Mouse (Mus musculus) embryonic facial prominence, embryonic 15.5 days (tissue): ENCODE data around the gene Mtcl1. TPM values are rescaled to one million over a fixed set of nuclear protein-coding genes. Genes with fewer than 3 reads are reported as not detected.

ENCODE experiments used
- ATAC-seq: fragments of 200-750 bp; cut with Nextera tagmentation; 2 replicates; pipeline ENCODE4 v1.8.0; 2017; ENCODE audit warnings: low read depth, moderate TSS enrichment; ENCODE audit not compliant: insufficient number of reproducible peaks, low FRiP score, low TSS enrichment
- H3K27ac ChIP-seq: fragments of 300-500 bp; sonication (generic); replicated peaks from 2 replicates; pipeline ENCODE4 v1.5.1; 2015; ENCODE audit warnings: mild to moderate bottlenecking, inconsistent platforms
- H3K27me3 ChIP-seq: fragments of 300-500 bp; sonication (generic); 2 replicates; pipeline ENCODE4 v1.6.1; 2015; ENCODE audit warnings: inconsistent platforms
- H3K36me3 ChIP-seq: fragments of 300-500 bp; sonication (generic); 2 replicates; pipeline ENCODE4 v1.6.1; 2015; ENCODE audit warnings: mild to moderate bottlenecking, inconsistent platforms
- H3K4me1 ChIP-seq: fragments of 300-500 bp; sonication (generic); 2 replicates; pipeline ENCODE4 v1.6.1; 2015; ENCODE audit warnings: inconsistent platforms
- H3K4me2 ChIP-seq: fragments of 300-500 bp; sonication (generic); replicated peaks from 2 replicates; pipeline ENCODE4 v1.6.1; 2015; ENCODE audit warnings: mild to moderate bottlenecking, inconsistent platforms
- H3K4me3 ChIP-seq: fragments of 300-500 bp; sonication (generic); replicated peaks from 2 replicates; pipeline ENCODE4 v1.5.1; 2015; ENCODE audit warnings: mild to moderate bottlenecking, inconsistent platforms
- H3K9ac ChIP-seq: fragments of 300-500 bp; sonication (generic); 2 replicates; pipeline ENCODE4 v1.6.1; 2015; ENCODE audit warnings: inconsistent platforms
- H3K9me3 ChIP-seq: fragments of 300-500 bp; sonication (generic); replicated peaks from 2 replicates; pipeline ENCODE4 v1.6.1; 2016; ENCODE audit warnings: inconsistent platforms
- WGBS: fragments of 180-500 bp; shearing (Covaris S2); methylation state at CpG from one replicate; pipeline ENCODE4 v1.1.7; 2015; 5-methylcytosine and 5-hydroxymethylcytosine counted together
- polyA plus RNA-seq: library from polyadenylated mRNA; unstranded; fragments of >200 nt; fragmentation: Nextera tagmentation; extraction: Ambion mirVana; gene quantifications from 2 replicates; pipeline ENCODE4 v1.2.1, GENCODE M21; 2015

Gene Mtcl1
- polyA plus RNA-seq: 5.3 and 5.8 TPM in 2 replicates

GRCm38 (mm10) chr17:66449460-66450341 lies at the start of gene Mtcl1:
Gene Mtcl1 (minus strand): TSS chr17:66449750.
- under 1% methylated on average over 74 of the region's 76 CpGs for WGBS
- Histone ChIP-seq H3K9ac (peak within 1 kb of the TSS; percentile 63), H3K4me1 (peaks cover 28% of the 10 kb centered on the region), H3K27ac (peak within 1 kb of the TSS; percentile 69), H3K27me3 (peaks cover 39% of the 10 kb centered on the region), H3K4me2 (peak within 1 kb of the TSS; percentile 98), H3K9me3 (no peaks in the 10 kb centered on the region), H3K4me3 (peak within 1 kb of the TSS; percentile 76), H3K36me3 (no peaks in the 10 kb centered on the region)
- ATAC-seq: peak; percentile 83

GRCm38 (mm10) chr17:66498598-66498997 lies 49.0 kb upstream of the Mtcl1 start:
- Histone ChIP-seq H3K27ac (no peak overlapping the region), H3K4me1 (no peaks in the 10 kb centered on the region), H3K27me3 (no peaks in the 10 kb centered on the region), H3K36me3 (peaks cover 71% of the 10 kb centered on the region), H3K9ac (no peak overlapping the region), H3K4me3 (no peak overlapping the region), H3K9me3 (no peaks in the 10 kb centered on the region), H3K4me2 (no peak overlapping the region)
- 87% methylated on average over 14 of the region's 14 CpGs for WGBS
- ATAC-seq: no peak

GRCm38 (mm10) chr17:66496589-66496988 lies 47.0 kb upstream of the Mtcl1 start:
- no peak for ATAC-seq
- WGBS: 94% methylated on average over 9 of the region's 9 CpGs

GRCm38 (mm10) chr17:66490022-66490601 lies 40.6 kb upstream of the Mtcl1 start:
- ATAC-seq: no peak
- H3K4me1 ChIP-seq: 0 out of 2 replicates have a peak, but pooled peaks cover 4% of the 10 kb centered on the region
- H3K27ac ChIP-seq: no peak overlapping the region
- H3K9ac ChIP-seq: no peak overlapping the region
- H3K4me2 ChIP-seq: no peak overlapping the region
- H3K9me3 ChIP-seq: no peaks in the 10 kb centered on the region
- H3K27me3 ChIP-seq: no peaks in the 10 kb centered on the region
- H3K36me3 ChIP-seq: peaks cover 20% of the 10 kb centered on the region
- 44% methylated on average over 10 of the region's 10 CpGs for WGBS
- H3K4me3 ChIP-seq: no peak overlapping the region

More at GRCm38 (mm10) chr17:66496589-66496988, 47.0 kb upstream of the Mtcl1 start:
- Histone ChIP-seq H3K27ac (no peak overlapping the region), H3K9me3 (no peaks in the 10 kb centered on the region), H3K27me3 (no peaks in the 10 kb centered on the region), H3K36me3 (peaks cover 74% of the 10 kb centered on the region), H3K9ac (no peak overlapping the region), H3K4me2 (no peak overlapping the region), H3K4me3 (no peak overlapping the region), H3K4me1 (no peaks in the 10 kb centered on the region)

GRCm38 (mm10) chr17:66486576-66486975 lies 37.0 kb upstream of the Mtcl1 start:
- H3K4me1 ChIP-seq: 0 out of 2 replicates have a peak, but pooled peaks cover 4% of the 10 kb centered on the region
- H3K9ac ChIP-seq: no peak overlapping the region
- H3K4me3 ChIP-seq: no peak overlapping the region
- no peaks in the 10 kb centered on the region for H3K36me3 ChIP-seq
- no peak overlapping the region for H3K4me2 ChIP-seq
- ATAC-seq: no peak
- whole genome bisulfite sequencing: 93% methylated on average over 6 of the region's 6 CpGs
- no peaks in the 10 kb centered on the region for H3K9me3 ChIP-seq
- H3K27ac ChIP-seq: no peak overlapping the region
- no peaks in the 10 kb centered on the region for H3K27me3 ChIP-seq

GRCm38 (mm10) chr17:66485742-66486141 lies 36.2 kb upstream of the Mtcl1 start:
- H3K4me1 ChIP-seq: peaks cover 5% of the 10 kb centered on the region; the same call in 1 of the 2 replicates
- no peak overlapping the region for H3K9ac ChIP-seq
- no peaks in the 10 kb centered on the region for H3K9me3 ChIP-seq
- H3K27me3 ChIP-seq: no peaks in the 10 kb centered on the region
- no peaks in the 10 kb centered on the region for H3K36me3 ChIP-seq
- WGBS: 7% methylated on average over 11 of the region's 11 CpGs
- peak overlapping the region; percentile 28; the same call in 1 of the 2 replicates for H3K4me2 ChIP-seq
- H3K4me3 ChIP-seq: no peak overlapping the region
- no peak overlapping the region for H3K27ac ChIP-seq
- ATAC-seq: no peak

- Histone ChIP-seq H3K9ac (no peak overlapping the region), H3K4me2 (no peak overlapping the region), H3K4me1 (peaks cover 13% of the 10 kb centered on the region; the same call in 1 of the 2 replicates), H3K4me3 (no peak overlapping the region), H3K27me3 (peaks cover 5% of the 10 kb centered on the region; the same call in 1 of the 2 replicates), H3K27ac (no peak overlapping the region), H3K36me3 (no peaks in the 10 kb centered on the region), H3K9me3 (no peaks in the 10 kb centered on the region)
- ATAC-seq: no peak
- 47% methylated on average over 2 of the region's 2 CpGs for WGBS
Measured at GRCm38 (mm10) chr17:66484965-66485364, 35.4 kb upstream of the Mtcl1 start.

GRCm38 (mm10) chr17:66483651-66484454 lies 34.3 kb upstream of the Mtcl1 start:
- Histone ChIP-seq H3K27ac (no peak overlapping the region), H3K27me3 (peaks cover 10% of the 10 kb centered on the region; the same call in 1 of the 2 replicates), H3K4me1 (peaks cover 13% of the 10 kb centered on the region), H3K4me2 (no peak overlapping the region), H3K9me3 (no peaks in the 10 kb centered on the region), H3K36me3 (no peaks in the 10 kb centered on the region), H3K4me3 (no peak overlapping the region), H3K9ac (no peak overlapping the region)
- WGBS: 68% methylated on average over 9 of the region's 9 CpGs
- no peak for ATAC-seq

- Histone ChIP-seq H3K36me3 (no peaks in the 10 kb centered on the region), H3K27me3 (peaks cover 11% of the 10 kb centered on the region; the same call in 1 of the 2 replicates), H3K9ac (no peak overlapping the region), H3K4me3 (no peak overlapping the region), H3K9me3 (no peaks in the 10 kb centered on the region), H3K4me1 (peaks cover 9% of the 10 kb centered on the region), H3K4me2 (no peak overlapping the region), H3K27ac (no peak overlapping the region)
- WGBS: 82% methylated on average over 5 of the region's 5 CpGs
- no peak for ATAC-seq
Measured at GRCm38 (mm10) chr17:66481295-66481694, 31.7 kb upstream of the Mtcl1 start.

- no peaks in the 10 kb centered on the region for H3K36me3 ChIP-seq
- H3K4me3 ChIP-seq: no peak overlapping the region
- H3K9me3 ChIP-seq: no peaks in the 10 kb centered on the region
- 34% methylated on average over 17 of the region's 17 CpGs for WGBS
- peaks cover 9% of the 10 kb centered on the region for H3K4me1 ChIP-seq
- no peak overlapping the region for H3K27ac ChIP-seq
- no peak overlapping the region for H3K9ac ChIP-seq
- peaks cover 11% of the 10 kb centered on the region; the same call in 1 of the 2 replicates for H3K27me3 ChIP-seq
- no peak for ATAC-seq
- H3K4me2 ChIP-seq: peak overlapping the region; percentile 37
Measured at GRCm38 (mm10) chr17:66480491-66481278, 31.1 kb upstream of the Mtcl1 start.
